Mouse (Mus musculus) E14TG2a.4 (cell line): Measurements from ENCODE around the gene Ntrk3.

Experiments
- CTCF ChIP-seq: conservative IDR thresholded peaks from 2 replicates; pipeline ENCODE4 v1.5.1; 2014; ENCODE audit warnings: low read length
- NANOG ChIP-seq: IDR thresholded peaks from 2 replicates; pipeline ENCODE4 v1.6.1; 2014; ENCODE audit warnings: borderline replicate concordance, low read length, mixed read lengths
- POU5F1 ChIP-seq: IDR thresholded peaks from 2 replicates; pipeline ENCODE4 v1.6.1; 2014; ENCODE audit warnings: low read length, borderline replicate concordance

DNA sequence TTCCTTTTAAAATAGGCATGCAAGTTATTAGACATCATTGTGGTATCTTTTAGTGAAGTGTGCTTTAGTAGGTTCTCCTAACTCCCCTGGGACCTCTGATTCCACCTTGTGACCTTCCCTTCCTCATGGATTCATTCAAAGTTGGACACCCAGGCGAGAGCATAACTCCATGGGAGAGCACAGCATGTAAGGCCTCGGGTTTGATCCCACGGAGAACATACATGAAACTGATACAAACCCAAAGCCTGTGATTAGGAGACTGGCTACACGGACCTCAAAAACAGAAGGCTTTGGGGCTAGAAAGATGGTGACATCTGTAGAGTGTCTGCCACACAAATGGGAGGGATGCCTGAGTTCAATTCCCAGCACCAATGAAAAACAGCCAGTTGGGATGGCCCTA is 15.1 kb upstream of the Ntrk3 start:
- TF ChIP-seq POU5F1 = no peak
- TF ChIP-seq CTCF = no peak
- TF ChIP-seq NANOG = no peak
